Mouse (Mus musculus) stomach, embryonic 14.5 days (tissue): Measurements from ENCODE around the gene Cdh8. TPM values are rescaled to one million over a fixed set of nuclear protein-coding genes. Genes with fewer than 3 reads are reported as not detected.

Experiments
- ATAC-seq: fragments of 200-750 bp; cut with Nextera tagmentation; 2 replicates; pipeline ENCODE4 v1.8.0; 2017; ENCODE audit warnings: low read depth, moderate TSS enrichment; ENCODE audit not compliant: insufficient number of reproducible peaks, insufficient read depth, low FRiP score
- H3K27ac ChIP-seq: fragments of 300-500 bp; sonication (generic); 2 replicates; pipeline ENCODE4 v1.5.1; 2014; ENCODE audit warnings: mild to moderate bottlenecking, low read length, moderate library complexity, mixed read lengths
- H3K27me3 ChIP-seq: fragments of 300-500 bp; sonication (generic); 2 replicates; pipeline ENCODE4 v1.6.1; 2014; ENCODE audit warnings: low read length, control low read depth, mixed read lengths; ENCODE audit not compliant: control insufficient read depth, insufficient read depth
- H3K36me3 ChIP-seq: fragments of 300-500 bp; sonication (generic); 2 replicates; pipeline ENCODE4 v1.6.1; 2014; ENCODE audit warnings: mild to moderate bottlenecking, control low read depth, low read length, moderate library complexity, mixed read lengths; ENCODE audit not compliant: control insufficient read depth, insufficient read depth
- H3K4me1 ChIP-seq: fragments of 300-500 bp; sonication (generic); 2 replicates; pipeline ENCODE4 v1.6.1; 2014; ENCODE audit warnings: low read length, control low read depth, mixed read lengths; ENCODE audit not compliant: control insufficient read depth, insufficient read depth
- H3K4me2 ChIP-seq: fragments of 300-500 bp; sonication (generic); replicated peaks from 2 replicates; pipeline ENCODE4 v1.6.1; 2014; ENCODE audit warnings: low read depth, low read length, control low read depth
- H3K4me3 ChIP-seq: fragments of 300-500 bp; sonication (generic); 2 replicates; pipeline ENCODE4 v1.5.1; 2014; ENCODE audit warnings: low read depth, low read length, control low read depth
- H3K9ac ChIP-seq: fragments of 300-500 bp; sonication (generic); replicated peaks from 2 replicates; pipeline ENCODE4 v1.6.1; 2014; ENCODE audit warnings: low read depth, mild to moderate bottlenecking, control low read depth, low read length, moderate library complexity, mixed read lengths
- H3K9me3 ChIP-seq: fragments of 300-500 bp; sonication (generic); 2 replicates; pipeline ENCODE4 v1.6.1; 2016; ENCODE audit warnings: low read depth, low read length, control low read depth; ENCODE audit not compliant: control insufficient read depth
- WGBS: fragments of 180-500 bp; shearing (Covaris S2); extraction: QIAGEN DNeasy Blood & Tissue Kit; methylation state at CpG from one replicate; pipeline ENCODE4 v1.1.7; 2014; 5-methylcytosine and 5-hydroxymethylcytosine counted together
- polyA plus RNA-seq: library from polyadenylated mRNA; unstranded; fragments of >200 nt; fragmentation: Nextera tagmentation; extraction: Ambion mirVana; gene quantifications from 2 replicates; pipeline ENCODE4 v1.2.1, GENCODE M21; 2014

The Cdh8 gene
- polyA plus RNA-seq, 1 experiment from 2014 or later: 3.6 TPM

GRCm38 (mm10) chr8:99339310-99339709, 77.0 kb downstream of the Cdh8 start:
- Histone ChIP-seq H3K27me3 (no peaks in the 10 kb centered on the region), H3K9me3 (no peaks in the 10 kb centered on the region), H3K4me3 (no peak overlapping the region), H3K27ac (no peak overlapping the region), H3K4me1 (no peaks in the 10 kb centered on the region), H3K4me2 (no peak overlapping the region), H3K9ac (no peak overlapping the region), H3K36me3 (no peaks in the 10 kb centered on the region)
- 22% methylated on average over 1 of the region's 1 CpGs for WGBS
- no peak for ATAC-seq

- no peak for ATAC-seq
- H3K9me3 ChIP-seq: no peaks in the 10 kb centered on the region
- no peak overlapping the region for H3K9ac ChIP-seq
- H3K4me2 ChIP-seq: no peak overlapping the region
- 57% methylated on average over 5 of the region's 5 CpGs for WGBS
- no peak overlapping the region for H3K4me3 ChIP-seq
- no peak overlapping the region for H3K27ac ChIP-seq
- no peaks in the 10 kb centered on the region for H3K4me1 ChIP-seq
- H3K36me3 ChIP-seq: no peaks in the 10 kb centered on the region
- no peaks in the 10 kb centered on the region for H3K27me3 ChIP-seq
Observed at GRCm38 (mm10) chr8:99327559-99327958, 88.7 kb downstream of the Cdh8 start.

- no peak for ATAC-seq
- Histone ChIP-seq H3K36me3 (no peaks in the 10 kb centered on the region), H3K9me3 (no peaks in the 10 kb centered on the region), H3K4me3 (no peak overlapping the region), H3K4me2 (no peak overlapping the region), H3K9ac (no peak overlapping the region), H3K27me3 (no peaks in the 10 kb centered on the region), H3K27ac (no peak overlapping the region), H3K4me1 (no peaks in the 10 kb centered on the region)
- 77% methylated on average over 2 of the region's 2 CpGs for WGBS
Observed at GRCm38 (mm10) chr8:99314561-99314960, 101.7 kb downstream of the Cdh8 start.

- H3K4me1 ChIP-seq: no peaks in the 10 kb centered on the region
- H3K27ac ChIP-seq: no peak overlapping the region
- no peaks in the 10 kb centered on the region for H3K9me3 ChIP-seq
- H3K4me2 ChIP-seq: no peak overlapping the region
- no peaks in the 10 kb centered on the region for H3K27me3 ChIP-seq
- H3K36me3 ChIP-seq: no peaks in the 10 kb centered on the region
- 83% methylated on average over 4 of the region's 4 CpGs for WGBS
- H3K4me3 ChIP-seq: no peak overlapping the region
- H3K9ac ChIP-seq: no peak overlapping the region
- no peak for ATAC-seq
Observed at GRCm38 (mm10) chr8:99304184-99304583, 112.1 kb downstream of the Cdh8 start.

GRCm38 (mm10) chr8:99290201-99290600, 126.1 kb downstream of the Cdh8 start:
- Histone ChIP-seq H3K27ac (no peak overlapping the region), H3K9ac (no peak overlapping the region), H3K36me3 (no peaks in the 10 kb centered on the region), H3K4me1 (no peaks in the 10 kb centered on the region), H3K27me3 (no peaks in the 10 kb centered on the region), H3K4me2 (no peak overlapping the region), H3K4me3 (no peak overlapping the region), H3K9me3 (no peaks in the 10 kb centered on the region)
- WGBS: 86% methylated on average over 1 of the region's 1 CpGs
- ATAC-seq: no peak

- WGBS: 86% methylated on average over 1 of the region's 1 CpGs
Observed at GRCm38 (mm10) chr8:99285103-99285502, 131.2 kb downstream of the Cdh8 start.

GRCm38 (mm10) chr8:99280375-99280774, 135.9 kb downstream of the Cdh8 start:
- Histone ChIP-seq H3K27ac (no peak overlapping the region), H3K9ac (no peak overlapping the region), H3K9me3 (no peaks in the 10 kb centered on the region), H3K4me1 (no peaks in the 10 kb centered on the region), H3K36me3 (no peaks in the 10 kb centered on the region), H3K4me2 (no peak overlapping the region), H3K27me3 (no peaks in the 10 kb centered on the region), H3K4me3 (no peak overlapping the region)
- ATAC-seq: no peak

More at GRCm38 (mm10) chr8:99285103-99285502, 131.2 kb downstream of the Cdh8 start:
- no peak for ATAC-seq
- H3K4me2 ChIP-seq: no peak overlapping the region
- no peaks in the 10 kb centered on the region for H3K9me3 ChIP-seq
- no peaks in the 10 kb centered on the region for H3K36me3 ChIP-seq
- no peaks in the 10 kb centered on the region for H3K4me1 ChIP-seq
- H3K27ac ChIP-seq: no peak overlapping the region
- H3K9ac ChIP-seq: no peak overlapping the region
- H3K4me3 ChIP-seq: no peak overlapping the region
- H3K27me3 ChIP-seq: no peaks in the 10 kb centered on the region

GRCm38 (mm10) chr8:99267133-99267532, 149.1 kb downstream of the Cdh8 start:
- Histone ChIP-seq H3K36me3 (no peaks in the 10 kb centered on the region), H3K4me2 (no peak overlapping the region), H3K4me1 (no peaks in the 10 kb centered on the region), H3K27me3 (no peaks in the 10 kb centered on the region), H3K9ac (no peak overlapping the region), H3K4me3 (no peak overlapping the region), H3K9me3 (no peaks in the 10 kb centered on the region), H3K27ac (no peak overlapping the region)
- 63% methylated on average over 3 of the region's 3 CpGs for WGBS
- ATAC-seq: no peak

GRCm38 (mm10) chr8:99234372-99234771, 181.9 kb downstream of the Cdh8 start:
- Histone ChIP-seq H3K9me3 (no peaks in the 10 kb centered on the region), H3K4me1 (no peaks in the 10 kb centered on the region), H3K27ac (no peak overlapping the region), H3K9ac (no peak overlapping the region), H3K4me3 (no peak overlapping the region), H3K27me3 (no peaks in the 10 kb centered on the region), H3K4me2 (no peak overlapping the region), H3K36me3 (no peaks in the 10 kb centered on the region)
- ATAC-seq: no peak
- WGBS: 84% methylated on average over 4 of the region's 4 CpGs
